Mouse (Mus musculus): ENCODE measurements around the gene Stmn3. TPM values are rescaled to one million over a fixed set of nuclear protein-coding genes. Genes with fewer than 3 reads are reported as not detected.

The Stmn3 gene
- total and polyA plus RNA-seq, 3 experiments = not detected

GRCm38 (mm10) chr2:181340426-181340825 lies 26.1 kb upstream of the Stmn3 start:
- Histone ChIP-seq H3K9me3 (replicated peaks; ENCODE audit: low read length) (no peaks in the 10 kb centered on the region), H3K79me2 (replicated peaks; ENCODE audit: control insufficient read depth, extremely low read depth, insufficient read depth, poor library complexity, severe bottlenecking) (no peaks in the 10 kb centered on the region)

GRCm38 (mm10) chr2:181334023-181334422 lies 19.7 kb upstream of the Stmn3 start:
- Histone ChIP-seq H3K9ac (ENCODE audit: insufficient read depth, low read depth) (no peak overlapping the region), H3K9me3 (replicated peaks; ENCODE audit: low read length) (no peaks in the 10 kb centered on the region), H3K4me2 (ENCODE audit: insufficient read depth, low read depth, poor library complexity, severe bottlenecking) (no peak overlapping the region), H3K27ac (ENCODE audit: insufficient read depth, low read depth) (no peak overlapping the region), H3K79me2 (replicated peaks; ENCODE audit: control insufficient read depth, extremely low read depth, insufficient read depth, poor library complexity, severe bottlenecking) (no peaks in the 10 kb centered on the region), H3K27me3 (replicated peaks) (no peaks in the 10 kb centered on the region), H3K4me3 (replicated peaks in 1 of 3; ENCODE audit: low read depth in 2 of 3, low read length in 2 of 3, poor library complexity in 1 of 3) (no peak overlapping the region), H3K36me3 (replicated peaks in 1 of 2; ENCODE audit: control insufficient read depth in 1 of 2, insufficient read depth in 1 of 2, low read length in 1 of 2) (peaks cover 60 to 89% of the 10 kb centered on the region in 2 experiments), H3K4me1 (ENCODE audit: control insufficient read depth in 1 of 2, insufficient read depth in 2 of 2) (peaks cover 0 to 10% of the 10 kb centered on the region in 2 experiments; a peak in 2 of 4 replicates)
- dilution Hi-C loops (cut with MboI; ENCODE audit: extremely low pct_ligation_motif_present, extremely low pct_unique_long_range_greater_than_20kb, low sequenced_read_pairs) (no loop called here), in situ Hi-C loops (cut with MboI; ENCODE audit: low pct_ligation_motif_present, low pct_unique_long_range_greater_than_20kb, low sequenced_read_pairs) (no loop called here)
- TF ChIP-seq ZKSCAN1 (IDR thresholded peaks at IDR 0.05; ENCODE audit: borderline replicate concordance, low read depth, low read length) (no peak), SMC3 (IDR thresholded peaks at IDR 0.05; ENCODE audit: low read depth, low read length) (peak; percentile 85), MAX (IDR thresholded peaks at IDR 0.05; ENCODE audit: low read length) (no peak), CHD2 (IDR thresholded peaks at IDR 0.05; ENCODE audit: low read length) (no peak), RCOR1 (conservative IDR thresholded peaks at IDR 0.05; ENCODE audit: low read depth, low read length) (no peak), ZC3H11A (IDR thresholded peaks at IDR 0.05; ENCODE audit: low read depth, low read length) (peak; percentile 30; the same call in 1 of the 2 replicates), CTCF (conservative IDR thresholded peaks at IDR 0.05 in 1 of 2, IDR thresholded peaks at IDR 0.05 in 1 of 2; ENCODE audit: low read depth in 2 of 2, low read length in 2 of 2) (peak; percentile 57 to 84), ETS1 (conservative IDR thresholded peaks at IDR 0.05; ENCODE audit: low read depth, low read length) (no peak), IRF4 (IDR thresholded peaks at IDR 0.05; ENCODE audit: low read depth, low read length) (no peak), NRF1 (IDR thresholded peaks at IDR 0.05; ENCODE audit: low read depth, low read length) (no peak), MYC (IDR thresholded peaks at IDR 0.05; ENCODE audit: low read depth, low read length) (no peak), UBTF (IDR thresholded peaks at IDR 0.05; ENCODE audit: low read depth, low read length) (no peak), RAD21 (IDR thresholded peaks at IDR 0.05; ENCODE audit: low read depth, low read length) (peak; percentile 74)
- peak; percentile 75 for DNase-seq (ENCODE audit: extremely low read depth)

More at GRCm38 (mm10) chr2:181340426-181340825, 26.1 kb upstream of the Stmn3 start:
- H3K27ac ChIP-seq (ENCODE audit: insufficient read depth, low read depth) = no peak overlapping the region
- H3K36me3 ChIP-seq (replicated peaks in 1 of 2; ENCODE audit: control insufficient read depth in 1 of 2, insufficient read depth in 1 of 2, low read length in 1 of 2) = peaks cover 64 to 90% of the 10 kb centered on the region in 2 experiments
- H3K4me1 ChIP-seq (ENCODE audit: control insufficient read depth in 1 of 2, insufficient read depth in 2 of 2) = no peaks in the 10 kb centered on the region
- no peak for DNase-seq (ENCODE audit: extremely low read depth)
- dilution Hi-C loops (cut with MboI; ENCODE audit: extremely low pct_ligation_motif_present, extremely low pct_unique_long_range_greater_than_20kb, low sequenced_read_pairs) = no loop called here
- no peak overlapping the region for H3K4me2 ChIP-seq (ENCODE audit: insufficient read depth, low read depth, poor library complexity, severe bottlenecking)
- TF ChIP-seq USF2 (conservative IDR thresholded peaks at IDR 0.05; ENCODE audit: low read depth, low read length) = no peak
- TF ChIP-seq MAFK (IDR thresholded peaks at IDR 0.05; ENCODE audit: insufficient replicate concordance, low read length) = no peak
- no peak for TF ChIP-seq CHD1 (IDR thresholded peaks at IDR 0.05; ENCODE audit: low read depth, low read length)
- no peak for TF ChIP-seq JUND (conservative IDR thresholded peaks at IDR 0.05; ENCODE audit: low read depth, low read length)
- no peak for TF ChIP-seq CHD2 (IDR thresholded peaks at IDR 0.05; ENCODE audit: low read length)
- TF ChIP-seq USF1 (IDR thresholded peaks at IDR 0.05; ENCODE audit: low read depth, low read length) = no peak
- TF ChIP-seq ELF1 (IDR thresholded peaks at IDR 0.05; ENCODE audit: low read depth, low read length) = no peak
- no peak for TF ChIP-seq PAX5 (IDR thresholded peaks at IDR 0.05; ENCODE audit: low read length)
- no peak for TF ChIP-seq MYC (IDR thresholded peaks at IDR 0.05; ENCODE audit: low read depth, low read length)
- TF ChIP-seq ETS1 (conservative IDR thresholded peaks at IDR 0.05; ENCODE audit: low read depth, low read length) = no peak
- TF ChIP-seq MAZ (IDR thresholded peaks at IDR 0.05; ENCODE audit: low read depth, low read length) = no peak
- TF ChIP-seq MEF2A (IDR thresholded peaks at IDR 0.05; ENCODE audit: borderline replicate concordance, low read depth, low read length) = no peak
- no peak for TF ChIP-seq BHLHE40 (IDR thresholded peaks at IDR 0.05; ENCODE audit: low read depth, low read length)
- no peak for TF ChIP-seq TCF12 (IDR thresholded peaks at IDR 0.05; ENCODE audit: low read depth, low read length)
- TF ChIP-seq KAT2A (IDR thresholded peaks at IDR 0.05; ENCODE audit: insufficient replicate concordance, low read length) = no peak
- TF ChIP-seq UBTF (IDR thresholded peaks at IDR 0.05; ENCODE audit: low read depth, low read length) = no peak
- H3K4me3 ChIP-seq (replicated peaks in 1 of 3; ENCODE audit: low read depth in 2 of 3, low read length in 2 of 3, poor library complexity in 1 of 3) = no peak overlapping the region
- no peak overlapping the region for H3K9ac ChIP-seq (ENCODE audit: insufficient read depth, low read depth)
- in situ Hi-C loops (cut with MboI; ENCODE audit: low pct_ligation_motif_present, low pct_unique_long_range_greater_than_20kb, low sequenced_read_pairs) = no loop called here
- no peaks in the 10 kb centered on the region for H3K27me3 ChIP-seq (replicated peaks)

Measured in CH12.LX (cell line).